Mouse (Mus musculus): ENCODE measurements around the gene Asprv1.

GRCm38 (mm10) chr6:86586070-86586469 lies 41.9 kb upstream of the Asprv1 start:
- TF ChIP-seq CTCF (conservative IDR thresholded peaks at IDR 0.05; ENCODE audit: low read length) (no peak), NANOG (IDR thresholded peaks at IDR 0.05; ENCODE audit: borderline replicate concordance, low read length) (no peak), POU5F1 (IDR thresholded peaks at IDR 0.05; ENCODE audit: borderline replicate concordance, low read length) (no peak)

All from E14TG2a.4 (cell line).